Mouse (Mus musculus) WW6 (cell line): ENCODE measurements around the gene Il17re.
A peak's percentile ranks its signal among the peaks of the same experiment; 100 is the strongest.

ENCODE experiments used
- DNase-seq: peaks from one replicate; pipeline ENCODE4 v3.0.0-alpha.2; 2013; ENCODE audit warnings: low read depth, low spot score

Gene Il17re

GRCm38 (mm10) chr6:113487125-113487576, 28.9 kb downstream of the Il17re start:
- no peak for DNase-seq

- DNase-seq, result no peak
These were observed 31.1 kb downstream of the Il17re start for GRCm38 (mm10) chr6:113489410-113489809.

- no peak for DNase-seq
These were observed 34.0 kb downstream of the Il17re start for GRCm38 (mm10) chr6:113492101-113492864.

- DNase-seq, result peak; percentile 88
These were observed 36.0 kb downstream of the Il17re start for GRCm38 (mm10) chr6:113494258-113494788.

- no peak for DNase-seq
These were observed 36.9 kb downstream of the Il17re start for GRCm38 (mm10) chr6:113495071-113495675.

- no peak for DNase-seq
These were observed 41.1 kb downstream of the Il17re start for GRCm38 (mm10) chr6:113499346-113499745.

GRCm38 (mm10) chr6:113501388-113502084, 43.3 kb downstream of the Il17re start, which contains the start of gene Prrt3:
TSS of gene Prrt3 (minus strand) at chr6:113501931.
- peak; percentile 80 for DNase-seq

- peak; percentile 66 for DNase-seq
These were observed 44.5 kb downstream of the Il17re start for GRCm38 (mm10) chr6:113502801-113503200.

- DNase-seq, result no peak
These were observed 47.4 kb downstream of the Il17re start for GRCm38 (mm10) chr6:113505689-113506088.

- DNase-seq, result no peak
These were observed 48.8 kb downstream of the Il17re start for GRCm38 (mm10) chr6:113507130-113507529.

- DNase-seq, result no peak
These were observed 50.1 kb downstream of the Il17re start for GRCm38 (mm10) chr6:113508272-113508946.

- DNase-seq, result no peak
These were observed 50.6 kb downstream of the Il17re start for GRCm38 (mm10) chr6:113508947-113509280.

- no peak for DNase-seq
These were observed 55.7 kb downstream of the Il17re start for GRCm38 (mm10) chr6:113513944-113514343.

- no peak for DNase-seq
These were observed 56.3 kb downstream of the Il17re start for GRCm38 (mm10) chr6:113514600-113514999.

- no peak for DNase-seq
These were observed 59.3 kb downstream of the Il17re start for GRCm38 (mm10) chr6:113517434-113518080.
